Mouse (Mus musculus): ENCODE measurements around the gene Ezh2. TPM values are rescaled to one million over a fixed set of nuclear protein-coding genes. Genes with fewer than 3 reads are reported as not detected.

Gene Ezh2
- polyA plus RNA-seq, 1 experiment from 2014 or later: 162 TPM

GRCm38 (mm10) chr6:47527655-47528054 is 67.5 kb downstream of the Ezh2 start:
- WGBS: 59% methylated on average over 1 of the region's 1 CpGs
- H3K9ac ChIP-seq: no peak overlapping the region
- no peak for ATAC-seq (ENCODE audit: insufficient number of reproducible peaks, insufficient read depth, low FRiP score, low TSS enrichment)
- H3K27me3 ChIP-seq: no peaks in the 10 kb centered on the region
- no peak overlapping the region for H3K4me3 ChIP-seq
- H3K36me3 ChIP-seq: peaks cover 92% of the 10 kb centered on the region
- H3K27ac ChIP-seq: no peak overlapping the region
- H3K4me1 ChIP-seq: no peaks in the 10 kb centered on the region
- no peak overlapping the region for H3K4me2 ChIP-seq (replicated peaks)
- no peaks in the 10 kb centered on the region for H3K9me3 ChIP-seq

GRCm38 (mm10) chr6:47527129-47527528 is 68.0 kb downstream of the Ezh2 start:
- Histone ChIP-seq H3K4me1 (no peaks in the 10 kb centered on the region), H3K4me3 (no peak overlapping the region), H3K27me3 (no peaks in the 10 kb centered on the region), H3K9ac (no peak overlapping the region), H3K9me3 (no peaks in the 10 kb centered on the region), H3K4me2 (replicated peaks) (no peak overlapping the region), H3K36me3 (peaks cover 91% of the 10 kb centered on the region), H3K27ac (no peak overlapping the region)
- 79% methylated on average over 2 of the region's 2 CpGs for WGBS
- ATAC-seq (ENCODE audit: insufficient number of reproducible peaks, insufficient read depth, low FRiP score, low TSS enrichment): no peak

GRCm38 (mm10) chr6:47526446-47526845 is 68.7 kb downstream of the Ezh2 start:
- peaks cover 92% of the 10 kb centered on the region for H3K36me3 ChIP-seq
- no peak overlapping the region for H3K27ac ChIP-seq
- no peak overlapping the region for H3K4me2 ChIP-seq (replicated peaks)
- no peak overlapping the region for H3K9ac ChIP-seq
- whole genome bisulfite sequencing: 53% methylated on average over 4 of the region's 4 CpGs
- H3K4me3 ChIP-seq: no peak overlapping the region
- H3K27me3 ChIP-seq: no peaks in the 10 kb centered on the region
- no peaks in the 10 kb centered on the region for H3K4me1 ChIP-seq
- no peak for ATAC-seq (ENCODE audit: insufficient number of reproducible peaks, insufficient read depth, low FRiP score, low TSS enrichment)
- H3K9me3 ChIP-seq: no peaks in the 10 kb centered on the region

- Histone ChIP-seq H3K4me2 (replicated peaks) (no peak overlapping the region), H3K9me3 (no peaks in the 10 kb centered on the region), H3K4me1 (no peaks in the 10 kb centered on the region), H3K9ac (no peak overlapping the region), H3K4me3 (no peak overlapping the region), H3K27ac (no peak overlapping the region), H3K36me3 (peaks cover 90% of the 10 kb centered on the region), H3K27me3 (no peaks in the 10 kb centered on the region)
- no peak for ATAC-seq (ENCODE audit: insufficient number of reproducible peaks, insufficient read depth, low FRiP score, low TSS enrichment)
- 78% methylated on average over 2 of the region's 2 CpGs for WGBS
These were observed 70.1 kb downstream of the Ezh2 start for GRCm38 (mm10) chr6:47525041-47525440.

- no peak for ATAC-seq (ENCODE audit: insufficient number of reproducible peaks, insufficient read depth, low FRiP score, low TSS enrichment)
- Histone ChIP-seq H3K4me1 (no peaks in the 10 kb centered on the region), H3K36me3 (peaks cover 91% of the 10 kb centered on the region), H3K9ac (no peak overlapping the region), H3K27me3 (no peaks in the 10 kb centered on the region), H3K4me2 (replicated peaks) (no peak overlapping the region), H3K27ac (no peak overlapping the region), H3K4me3 (no peak overlapping the region), H3K9me3 (no peaks in the 10 kb centered on the region)
- WGBS: 94% methylated on average over 3 of the region's 3 CpGs
These were observed 72.7 kb downstream of the Ezh2 start for GRCm38 (mm10) chr6:47522431-47522830.

GRCm38 (mm10) chr6:47520030-47520429 is 75.1 kb downstream of the Ezh2 start:
- H3K27ac ChIP-seq: no peak overlapping the region
- WGBS: 88% methylated on average over 2 of the region's 2 CpGs
- H3K9me3 ChIP-seq: no peaks in the 10 kb centered on the region
- H3K27me3 ChIP-seq: no peaks in the 10 kb centered on the region
- H3K4me2 ChIP-seq (replicated peaks): no peak overlapping the region
- ATAC-seq (ENCODE audit: insufficient number of reproducible peaks, insufficient read depth, low FRiP score, low TSS enrichment): no peak
- no peaks in the 10 kb centered on the region for H3K4me1 ChIP-seq
- peaks cover 87% of the 10 kb centered on the region for H3K36me3 ChIP-seq
- no peak overlapping the region for H3K4me3 ChIP-seq
- H3K9ac ChIP-seq: no peak overlapping the region

GRCm38 (mm10) chr6:47494562-47494961 is 100.6 kb downstream of the Ezh2 start:
- H3K4me3 ChIP-seq: no peak overlapping the region
- no peak overlapping the region for H3K27ac ChIP-seq
- ATAC-seq (ENCODE audit: insufficient number of reproducible peaks, insufficient read depth, low FRiP score, low TSS enrichment): no peak
- no peak overlapping the region for H3K9ac ChIP-seq
- no peaks in the 10 kb centered on the region for H3K27me3 ChIP-seq
- H3K4me1 ChIP-seq: no peaks in the 10 kb centered on the region
- WGBS: 86% methylated on average over 4 of the region's 4 CpGs
- no peaks in the 10 kb centered on the region for H3K9me3 ChIP-seq
- H3K4me2 ChIP-seq (replicated peaks): no peak overlapping the region
- 0 out of 2 replicates have a peak, but pooled peaks cover 3% of the 10 kb centered on the region for H3K36me3 ChIP-seq

GRCm38 (mm10) chr6:47482027-47482426 is 113.1 kb downstream of the Ezh2 start:
- H3K36me3 ChIP-seq: 0 out of 2 replicates have a peak, but pooled peaks cover 4% of the 10 kb centered on the region
- no peak overlapping the region for H3K9ac ChIP-seq
- ATAC-seq (ENCODE audit: insufficient number of reproducible peaks, insufficient read depth, low FRiP score, low TSS enrichment): no peak

More at GRCm38 (mm10) chr6:47482027-47482426, 113.1 kb downstream of the Ezh2 start:
- Histone ChIP-seq H3K9me3 (no peaks in the 10 kb centered on the region), H3K4me2 (replicated peaks) (no peak overlapping the region), H3K27me3 (no peaks in the 10 kb centered on the region), H3K27ac (no peak overlapping the region), H3K4me1 (no peaks in the 10 kb centered on the region), H3K4me3 (no peak overlapping the region)
- 94% methylated on average over 1 of the region's 1 CpGs for WGBS

Other genes with a start within 250 kb of the Ezh2 start
- 149 and 167 TPM in 2 replicates for gene Cul1, start 141.9 kb downstream of the Ezh2 start, polyA plus RNA-seq (2016; fragmentation: Nextera tagmentation; extraction: Ambion mirVana)
- gene Pdia4, start 218.1 kb upstream of the Ezh2 start, polyA plus RNA-seq (2016; fragmentation: Nextera tagmentation; extraction: Ambion mirVana): 298 and 300 TPM in 2 replicates
- gene Zfp786, start 235.5 kb upstream of the Ezh2 start, polyA plus RNA-seq (2016; fragmentation: Nextera tagmentation; extraction: Ambion mirVana): 7.9 and 8.0 TPM in 2 replicates
- gene Zfp398, start 240.3 kb upstream of the Ezh2 start, polyA plus RNA-seq (2016; fragmentation: Nextera tagmentation; extraction: Ambion mirVana): 11.2 and 12.0 TPM in 2 replicates

Data from embryonic facial prominence, embryonic 12.5 days (tissue).